Mouse (Mus musculus) bone marrow, adult 2 months (tissue): Measurements from ENCODE around the gene Ankfn1. TPM values are rescaled to one million over a fixed set of nuclear protein-coding genes. Genes with fewer than 3 reads are reported as not detected.

Source experiments
- H3K27ac ChIP-seq: fragments of 200-500 bp; 2 replicates; pipeline ENCODE4 v1.5.1; 2012; ENCODE audit warnings: low read depth, mild to moderate bottlenecking, control low read depth, inconsistent platforms, low read length; ENCODE audit not compliant: control insufficient read depth, poor library complexity, insufficient read depth
- H3K4me1 ChIP-seq: fragments of 200-500 bp; 2 replicates; pipeline ENCODE4 v1.6.1; 2011; ENCODE audit warnings: low read length; ENCODE audit not compliant: control insufficient read depth, insufficient read depth
- H3K4me3 ChIP-seq: fragments of 200-500 bp; replicated peaks from 2 replicates; pipeline ENCODE3; 2011; ENCODE audit warnings: mild to moderate bottlenecking, low read depth, low read length, control low read depth; ENCODE audit not compliant: control insufficient read depth
- CTCF ChIP-seq: fragments of 200-500 bp; IDR thresholded peaks from 2 replicates; pipeline ENCODE4 v1.5.1; 2011; ENCODE audit warnings: low read length, control low read depth; ENCODE audit not compliant: control insufficient read depth, insufficient read depth
- POLR2A ChIP-seq: fragments of 200-500 bp; IDR thresholded peaks from 2 replicates; pipeline ENCODE4 v1.6.1; 2011; ENCODE audit warnings: low read depth, mild to moderate bottlenecking, control low read depth, low read length, borderline replicate concordance; ENCODE audit not compliant: control insufficient read depth
- WGBS: fragments of 180-500 bp; shearing (Covaris S2); methylation state at CpG from one replicate; pipeline ENCODE4 v1.1.7; 2018; 5-methylcytosine and 5-hydroxymethylcytosine counted together
- polyA plus RNA-seq: library from polyadenylated mRNA; stranded (reverse); fragments of >200 nt; gene quantifications from 2 replicates; pipeline ENCODE4 v1.2.4, GENCODE M21; 2011; ENCODE audit warnings: low replicate concordance; ENCODE audit not compliant: missing spikeins, insufficient read depth, insufficient read length

Ankfn1 gene
- polyA plus RNA-seq, 1 experiment, result not detected

DNA sequence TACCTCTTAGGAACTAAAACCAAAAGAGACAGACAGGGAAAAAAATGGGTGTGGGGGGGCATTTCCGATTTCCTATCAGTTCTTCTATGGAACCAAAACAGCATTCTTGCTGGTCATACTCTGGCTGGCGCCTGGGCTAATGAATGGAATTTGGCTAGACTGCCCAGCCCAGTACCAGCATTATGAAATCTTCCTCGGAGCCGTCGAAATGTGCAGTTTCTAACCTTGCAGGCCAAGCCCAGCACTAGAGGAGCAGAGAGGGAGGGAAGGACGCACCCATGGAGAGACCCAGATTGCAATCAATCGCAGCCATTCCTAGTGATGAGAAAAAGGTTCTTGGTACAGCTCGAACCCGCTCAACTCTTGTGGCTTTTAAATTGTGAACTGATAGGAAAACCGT is 315.2 kb downstream of the Ankfn1 start:
- no peak overlapping the region for H3K27ac ChIP-seq
- 82% methylated on average over 10 of the region's 10 CpGs for WGBS
- no peaks in the 10 kb centered on the region for H3K4me1 ChIP-seq
- TF ChIP-seq POLR2A (no peak), CTCF (no peak)
- H3K4me3 ChIP-seq, result no peak overlapping the region

DNA sequence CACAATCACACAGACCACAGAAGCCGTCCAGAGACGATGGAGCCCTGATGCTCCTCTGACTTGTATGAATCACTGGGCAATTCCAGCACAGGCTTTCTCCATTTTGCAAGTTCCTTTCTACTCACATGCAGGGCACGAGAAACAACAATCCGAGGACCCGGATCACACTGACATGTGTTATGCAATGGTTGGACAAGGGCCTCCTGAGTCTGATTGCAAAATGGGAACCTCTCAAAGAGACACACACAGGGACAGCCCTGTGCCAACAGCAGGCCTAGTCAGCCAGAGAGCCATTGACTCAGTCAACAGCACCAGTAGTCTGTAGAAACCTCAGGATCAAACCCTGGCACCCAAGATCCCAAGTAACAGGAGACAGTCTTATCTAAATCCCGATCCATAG is 318.0 kb downstream of the Ankfn1 start:
- Histone ChIP-seq H3K4me3 (no peak overlapping the region), H3K4me1 (no peaks in the 10 kb centered on the region), H3K27ac (no peak overlapping the region)
- WGBS, result 73% methylated on average over 6 of the region's 6 CpGs
- TF ChIP-seq POLR2A, result no peak
- no peak for TF ChIP-seq CTCF

DNA sequence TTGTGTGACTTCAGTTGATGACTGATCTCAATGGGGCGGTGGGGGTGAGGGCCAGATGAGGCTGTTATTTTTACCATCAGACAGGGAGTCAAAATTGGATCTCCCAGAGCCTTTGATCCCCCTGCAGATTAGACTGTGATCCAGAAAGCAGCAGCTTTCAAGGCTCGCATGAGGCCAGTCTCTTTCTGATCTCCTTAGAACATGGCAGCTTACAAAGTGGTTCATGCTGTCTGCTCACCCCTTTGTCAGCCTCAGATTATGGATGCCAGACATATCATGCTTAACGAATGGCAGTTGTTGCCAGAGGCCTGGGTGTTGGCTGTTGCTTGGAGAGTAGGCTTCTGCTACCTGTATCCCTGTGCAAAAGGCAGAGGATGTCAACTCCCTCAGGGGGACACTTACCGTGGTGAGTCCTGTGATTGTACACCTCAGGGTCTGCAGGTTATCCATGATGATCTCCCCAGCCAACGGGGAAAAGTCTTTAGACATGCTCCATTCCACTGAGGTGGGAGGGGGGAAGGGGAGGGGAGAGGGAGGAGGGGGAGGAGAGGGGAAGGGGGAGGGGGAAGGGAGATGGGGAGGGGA is 321.7 kb downstream of the Ankfn1 start:
- TF ChIP-seq CTCF, result no peak
- TF ChIP-seq POLR2A, result no peak
- H3K4me1 ChIP-seq, result no peaks in the 10 kb centered on the region
- WGBS, result 63% methylated on average over 5 of the region's 5 CpGs
- no peak overlapping the region for H3K4me3 ChIP-seq
- H3K27ac ChIP-seq, result no peak overlapping the region

DNA sequence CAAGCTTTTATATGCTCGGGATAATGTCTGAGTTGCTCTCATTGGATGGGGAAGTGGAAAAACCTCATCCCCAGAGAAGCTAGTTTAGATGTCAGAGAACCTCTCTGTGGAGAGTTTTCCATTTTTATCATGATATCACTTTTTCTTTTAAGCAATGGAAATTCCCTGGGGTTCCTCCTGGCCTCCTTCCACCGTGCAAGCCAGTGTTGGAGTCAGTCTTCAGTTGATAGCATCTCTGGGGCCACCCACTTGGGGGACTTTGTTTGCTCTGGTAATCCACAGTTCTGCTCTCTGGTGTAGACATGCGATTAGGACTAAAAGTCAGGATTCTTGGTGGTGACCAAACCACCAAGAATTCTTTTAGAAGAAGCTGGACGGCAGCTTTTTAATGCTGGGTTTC is 322.8 kb downstream of the Ankfn1 start:
- H3K4me1 ChIP-seq, result no peaks in the 10 kb centered on the region
- 59% methylated on average over 4 of the region's 4 CpGs for WGBS
- no peak overlapping the region for H3K4me3 ChIP-seq
- H3K27ac ChIP-seq, result no peak overlapping the region
- TF ChIP-seq POLR2A, result no peak
- TF ChIP-seq CTCF, result no peak

GRCm38 (mm10) chr11:89452862-89453261 is 324.6 kb downstream of the Ankfn1 start:
- TF ChIP-seq POLR2A (no peak), CTCF (no peak)
- 24% methylated on average over 2 of the region's 2 CpGs for WGBS
- no peaks in the 10 kb centered on the region for H3K4me1 ChIP-seq
- no peak overlapping the region for H3K4me3 ChIP-seq
- H3K27ac ChIP-seq, result no peak overlapping the region

DNA sequence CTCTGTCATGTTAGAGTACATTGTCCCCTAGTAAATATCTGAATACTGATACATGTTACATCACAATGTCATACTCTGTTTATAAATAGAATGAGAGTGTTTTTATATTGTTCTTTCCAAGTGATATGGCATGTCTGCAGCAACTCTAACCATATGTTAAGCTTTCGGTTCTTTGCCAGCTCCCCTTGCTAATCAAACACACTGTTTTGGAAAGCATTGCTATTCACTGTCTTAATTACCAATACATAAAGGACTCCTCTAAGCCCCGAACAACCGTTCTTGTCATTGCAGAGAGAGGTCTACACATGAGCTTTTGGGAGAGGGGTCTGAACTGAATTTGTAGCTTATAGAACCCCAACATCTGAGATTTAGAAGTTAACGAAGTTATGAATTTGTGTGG is 327.0 kb downstream of the Ankfn1 start:
- no peaks in the 10 kb centered on the region for H3K4me1 ChIP-seq
- H3K4me3 ChIP-seq, result no peak overlapping the region
- TF ChIP-seq POLR2A (no peak), CTCF (no peak)
- no peak overlapping the region for H3K27ac ChIP-seq
- WGBS, result 81% methylated on average over 4 of the region's 4 CpGs

GRCm38 (mm10) chr11:89448986-89449385 is 328.5 kb downstream of the Ankfn1 start:
- TF ChIP-seq CTCF, result no peak
- TF ChIP-seq POLR2A, result no peak
- Histone ChIP-seq H3K4me3 (no peak overlapping the region), H3K27ac (no peak overlapping the region), H3K4me1 (no peaks in the 10 kb centered on the region)
- 84% methylated on average over 6 of the region's 6 CpGs for whole genome bisulfite sequencing

- 79% methylated on average over 12 of the region's 12 CpGs for WGBS
- TF ChIP-seq CTCF, result no peak
- no peak for TF ChIP-seq POLR2A
- no peaks in the 10 kb centered on the region for H3K4me1 ChIP-seq
- no peak overlapping the region for H3K27ac ChIP-seq
- H3K4me3 ChIP-seq, result no peak overlapping the region
Observed at GRCm38 (mm10) chr11:89447477-89447876, 330.0 kb downstream of the Ankfn1 start.

- no peaks in the 10 kb centered on the region for H3K4me1 ChIP-seq
- H3K4me3 ChIP-seq, result no peak overlapping the region
- 73% methylated on average over 6 of the region's 6 CpGs for WGBS
- TF ChIP-seq POLR2A, result no peak
- TF ChIP-seq CTCF, result no peak
- no peak overlapping the region for H3K27ac ChIP-seq
Observed at GRCm38 (mm10) chr11:89440566-89440965, 336.9 kb downstream of the Ankfn1 start.

- Histone ChIP-seq H3K27ac (no peak overlapping the region), H3K4me3 (no peak overlapping the region), H3K4me1 (no peaks in the 10 kb centered on the region)
- TF ChIP-seq CTCF (no peak), POLR2A (no peak)
- WGBS, result 38% methylated on average over 3 of the region's 3 CpGs
Observed at GRCm38 (mm10) chr11:89424358-89424757, 353.1 kb downstream of the Ankfn1 start.
